Mouse (Mus musculus): ENCODE measurements around the gene Rgs12. TPM values are rescaled to one million over a fixed set of nuclear protein-coding genes. Genes with fewer than 3 reads are reported as not detected.

The Rgs12 gene
- polyA plus RNA-seq, 1 experiment from 2014 or later: 62.4 TPM

DNA sequence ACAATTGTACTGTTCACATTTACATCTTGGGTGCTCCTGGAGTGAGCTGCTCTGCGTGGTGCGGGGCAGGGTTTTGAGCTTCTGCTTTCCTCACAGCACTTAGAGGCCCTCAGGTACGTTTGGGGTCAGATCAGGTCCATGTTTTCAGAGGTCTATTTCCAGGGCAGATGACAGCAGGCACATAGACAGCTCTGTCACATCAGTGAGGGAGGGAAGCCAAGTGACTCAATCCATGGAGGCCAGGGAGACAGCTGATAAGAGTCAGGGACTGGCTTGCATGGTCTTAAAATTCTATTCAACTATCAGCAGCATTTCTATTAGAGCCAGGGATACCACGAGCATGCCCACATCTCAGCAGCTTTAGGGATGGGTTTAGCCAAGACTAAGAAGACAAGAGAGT is 59.9 kb downstream of the Rgs12 start:
- Histone ChIP-seq H3K9ac (replicated peaks; ENCODE audit: low read depth, low read length) (no peak overlapping the region), H3K27me3 (replicated peaks; ENCODE audit: control insufficient read depth, insufficient read depth, low read length) (no peaks in the 10 kb centered on the region), H3K36me3 (ENCODE audit: control insufficient read depth, insufficient read depth) (no peaks in the 10 kb centered on the region), H3K27ac (ENCODE audit: low read length) (no peak overlapping the region), H3K9me3 (ENCODE audit: control insufficient read depth, low read length) (no peaks in the 10 kb centered on the region), H3K4me1 (replicated peaks; ENCODE audit: control insufficient read depth, insufficient read depth, low read length) (peaks cover 8% of the 10 kb centered on the region), H3K4me3 (replicated peaks; ENCODE audit: low read length) (no peak overlapping the region), H3K4me2 (ENCODE audit: low read length) (no peak overlapping the region)
- no peak for ATAC-seq
- 92% methylated on average over 4 of the region's 4 CpGs for whole genome bisulfite sequencing

DNA sequence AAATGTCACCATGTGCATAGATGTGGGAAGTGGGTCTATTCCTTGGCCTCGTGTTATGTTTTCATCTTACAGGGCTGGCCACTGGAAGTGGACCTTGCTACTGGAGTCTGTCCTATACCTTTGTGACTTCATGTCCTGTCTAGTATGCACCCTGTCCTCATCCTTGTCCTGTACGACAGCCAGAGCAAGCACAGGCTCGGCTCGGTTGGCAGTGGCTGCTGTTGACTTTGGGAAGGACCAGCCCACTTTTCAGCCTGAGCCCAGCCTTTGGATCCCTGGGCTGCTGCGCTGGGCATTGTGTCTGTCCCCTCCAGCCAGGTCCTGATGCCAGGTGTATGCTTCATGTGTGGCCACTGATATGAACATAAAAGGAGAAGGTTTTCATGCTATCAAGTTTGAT is 61.4 kb downstream of the Rgs12 start:
- no peak for ATAC-seq
- Histone ChIP-seq H3K9ac (replicated peaks; ENCODE audit: low read depth, low read length) (no peak overlapping the region), H3K4me1 (replicated peaks; ENCODE audit: control insufficient read depth, insufficient read depth, low read length) (0 out of 2 replicates have a peak, but pooled peaks cover 7% of the 10 kb centered on the region), H3K27ac (ENCODE audit: low read length) (no peak overlapping the region), H3K9me3 (ENCODE audit: control insufficient read depth, low read length) (no peaks in the 10 kb centered on the region), H3K36me3 (ENCODE audit: control insufficient read depth, insufficient read depth) (no peaks in the 10 kb centered on the region), H3K4me3 (replicated peaks; ENCODE audit: low read length) (no peak overlapping the region), H3K4me2 (ENCODE audit: low read length) (no peak overlapping the region), H3K27me3 (replicated peaks; ENCODE audit: control insufficient read depth, insufficient read depth, low read length) (no peaks in the 10 kb centered on the region)
- 81% methylated on average over 5 of the region's 5 CpGs for WGBS

DNA sequence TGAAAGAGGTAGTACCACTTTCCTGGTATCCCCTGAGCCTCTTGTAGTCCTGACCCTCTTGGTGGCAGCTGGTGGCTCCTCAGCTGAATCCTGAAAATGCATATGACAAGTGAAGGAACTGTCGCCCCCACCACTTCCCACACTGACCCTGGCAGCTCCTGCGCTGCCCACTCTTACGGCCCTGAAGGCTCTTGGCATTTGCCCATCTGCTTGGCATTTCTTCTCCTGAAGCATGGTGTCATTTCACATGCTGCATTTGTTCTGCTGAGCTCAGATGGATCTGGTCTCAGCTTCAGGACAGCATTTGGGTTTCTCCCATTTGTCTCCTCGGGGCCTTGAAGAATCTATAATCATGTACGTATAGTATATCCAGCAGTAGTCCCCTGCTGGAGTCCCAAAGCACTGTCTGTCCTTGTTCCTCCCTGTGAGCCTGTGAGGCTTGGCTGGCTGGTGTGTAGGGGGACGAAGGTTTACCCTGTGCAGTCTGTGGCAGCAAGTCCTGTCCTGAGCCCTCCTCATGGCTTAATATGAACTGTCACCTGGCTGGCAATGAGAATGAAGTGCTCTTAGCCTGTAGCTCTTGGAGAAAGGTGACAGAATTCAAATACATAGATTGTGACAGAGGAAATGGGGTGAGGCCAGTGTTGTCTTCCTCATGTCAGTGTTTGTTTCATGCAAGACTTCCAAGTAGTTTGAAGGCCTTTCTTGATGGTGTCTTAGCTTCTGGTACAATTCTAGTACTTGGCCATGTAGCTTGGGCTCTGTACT is 62.1 kb downstream of the Rgs12 start:
- Histone ChIP-seq H3K4me3 (replicated peaks; ENCODE audit: low read length) (no peak overlapping the region), H3K27me3 (replicated peaks; ENCODE audit: control insufficient read depth, insufficient read depth, low read length) (no peaks in the 10 kb centered on the region), H3K9me3 (ENCODE audit: control insufficient read depth, low read length) (no peaks in the 10 kb centered on the region), H3K4me2 (ENCODE audit: low read length) (no peak overlapping the region), H3K9ac (replicated peaks; ENCODE audit: low read depth, low read length) (no peak overlapping the region), H3K27ac (ENCODE audit: low read length) (no peak overlapping the region), H3K4me1 (replicated peaks; ENCODE audit: control insufficient read depth, insufficient read depth, low read length) (0 out of 2 replicates have a peak, but pooled peaks cover 7% of the 10 kb centered on the region), H3K36me3 (ENCODE audit: control insufficient read depth, insufficient read depth) (no peaks in the 10 kb centered on the region)
- 87% methylated on average over 6 of the region's 6 CpGs for WGBS
- ATAC-seq: no peak

DNA sequence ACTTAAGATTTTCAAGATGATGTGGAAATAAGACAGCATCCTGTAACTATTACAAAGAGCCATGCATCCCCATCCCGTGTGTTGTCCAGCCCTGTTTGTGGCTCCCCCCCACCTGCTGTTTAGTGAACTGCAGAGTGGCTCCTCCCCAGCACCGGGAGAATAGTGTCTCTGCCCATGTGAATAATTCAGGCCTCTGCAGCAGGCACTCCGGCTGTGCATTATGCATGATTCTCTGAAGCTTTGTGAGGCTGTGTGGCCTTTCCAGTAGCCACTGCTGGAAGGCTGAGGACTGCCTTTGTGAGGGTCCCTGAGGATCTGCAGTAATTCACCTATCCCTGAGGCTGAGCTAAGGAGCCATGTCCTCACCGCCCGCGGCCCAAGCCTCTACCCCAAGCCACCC is 64.8 kb downstream of the Rgs12 start:
- ATAC-seq: peak; percentile 76; the same call in 1 of the 2 replicates
- no peak overlapping the region for H3K9ac ChIP-seq (replicated peaks; ENCODE audit: low read depth, low read length)

DNA sequence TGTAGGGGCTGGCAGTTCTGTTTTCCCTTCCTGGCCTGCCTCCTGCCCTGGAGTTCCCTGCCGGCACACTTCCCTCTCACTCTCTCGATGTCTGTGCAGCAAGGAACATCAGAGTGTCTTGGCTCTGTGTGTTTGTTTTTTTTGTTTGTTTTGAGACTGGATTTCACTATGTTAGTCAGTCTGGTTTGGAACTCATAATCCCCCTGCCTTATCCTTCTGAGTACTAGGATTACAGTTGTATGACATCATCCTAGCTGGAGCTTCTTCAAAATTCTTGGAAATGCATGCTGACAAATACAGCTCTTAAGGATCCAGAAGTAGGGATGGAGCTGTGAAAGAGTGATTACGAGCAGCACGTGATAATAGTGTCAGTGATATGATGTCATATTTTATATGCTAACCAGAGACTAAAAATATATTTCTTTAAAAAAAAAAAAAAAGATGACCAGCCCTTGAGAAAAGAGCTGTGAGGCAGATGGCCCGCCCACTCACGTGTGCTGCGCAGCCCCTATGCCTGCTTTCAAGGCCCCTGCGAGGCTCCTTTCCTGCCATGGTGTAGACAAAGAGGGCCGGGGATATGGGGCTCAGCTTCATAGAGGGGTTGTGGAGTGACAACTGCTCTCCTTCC is 70.5 kb downstream of the Rgs12 start:
- Histone ChIP-seq H3K36me3 (ENCODE audit: control insufficient read depth, insufficient read depth) (0 out of 2 replicates have a peak, but pooled peaks cover 4% of the 10 kb centered on the region), H3K4me1 (replicated peaks; ENCODE audit: control insufficient read depth, insufficient read depth, low read length) (peaks cover 6% of the 10 kb centered on the region; the same call in 1 of the 2 replicates), H3K4me2 (ENCODE audit: low read length) (no peak overlapping the region), H3K4me3 (replicated peaks; ENCODE audit: low read length) (no peak overlapping the region), H3K9me3 (ENCODE audit: control insufficient read depth, low read length) (no peaks in the 10 kb centered on the region), H3K27me3 (replicated peaks; ENCODE audit: control insufficient read depth, insufficient read depth, low read length) (no peaks in the 10 kb centered on the region), H3K9ac (replicated peaks; ENCODE audit: low read depth, low read length) (no peak overlapping the region), H3K27ac (ENCODE audit: low read length) (peak overlapping the region; percentile 47)
- no peak for ATAC-seq
- WGBS: 70% methylated on average over 9 of the region's 9 CpGs

More for the DNA sequence above, 64.8 kb downstream of the Rgs12 start:
- H3K9me3 ChIP-seq (ENCODE audit: control insufficient read depth, low read length): no peaks in the 10 kb centered on the region
- H3K27me3 ChIP-seq (replicated peaks; ENCODE audit: control insufficient read depth, insufficient read depth, low read length): no peaks in the 10 kb centered on the region
- 26% methylated on average over 6 of the region's 6 CpGs for whole genome bisulfite sequencing
- H3K27ac ChIP-seq (ENCODE audit: low read length): no peak overlapping the region
- no peak overlapping the region for H3K4me3 ChIP-seq (replicated peaks; ENCODE audit: low read length)
- H3K4me1 ChIP-seq (replicated peaks; ENCODE audit: control insufficient read depth, insufficient read depth, low read length): 0 out of 2 replicates have a peak, but pooled peaks cover 7% of the 10 kb centered on the region
- H3K4me2 ChIP-seq (ENCODE audit: low read length): no peak overlapping the region
- no peaks in the 10 kb centered on the region for H3K36me3 ChIP-seq (ENCODE audit: control insufficient read depth, insufficient read depth)

DNA sequence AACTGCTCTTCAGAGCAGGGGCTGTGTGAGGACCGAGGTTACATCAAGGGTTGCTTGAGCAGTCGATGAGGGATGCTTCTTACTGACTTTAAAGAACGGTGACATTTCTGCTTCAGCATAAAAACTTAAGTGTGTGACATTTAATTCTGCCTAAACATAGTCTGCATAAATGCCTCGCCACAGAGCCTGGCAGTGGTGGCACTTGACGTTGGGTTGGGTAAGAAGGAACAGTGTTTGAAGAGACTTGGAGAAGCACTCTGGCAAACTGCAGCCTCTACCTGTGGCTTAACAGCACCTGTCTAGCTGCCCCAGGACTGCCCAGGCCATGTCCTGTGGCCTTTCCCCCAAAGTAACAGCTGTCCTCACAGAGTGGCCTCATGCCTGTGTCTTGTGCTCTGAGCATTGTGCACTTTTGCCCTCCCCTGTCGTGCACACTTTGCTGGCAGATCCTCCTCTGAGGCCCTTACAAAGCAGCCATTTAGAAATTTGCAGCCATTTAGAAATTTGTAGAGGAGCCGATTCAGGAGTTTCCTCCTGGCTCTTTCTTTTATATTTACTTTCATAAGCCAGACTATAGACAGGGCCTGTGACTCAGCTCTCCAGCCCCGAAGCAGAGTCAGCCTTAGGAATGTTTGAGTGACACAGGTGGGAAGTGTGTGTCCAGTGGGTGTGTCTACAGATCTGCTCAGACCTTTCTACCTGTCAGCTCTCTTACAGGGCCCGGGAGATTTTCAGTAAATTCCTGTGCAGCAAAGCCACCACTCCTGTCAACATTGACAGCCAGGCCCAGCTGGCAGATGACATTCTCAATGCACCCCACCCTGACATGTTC is 71.4 kb downstream of the Rgs12 start:
- H3K27ac ChIP-seq (ENCODE audit: low read length): peak overlapping the region; percentile 47
- H3K36me3 ChIP-seq (ENCODE audit: control insufficient read depth, insufficient read depth): 0 out of 2 replicates have a peak, but pooled peaks cover 4% of the 10 kb centered on the region
- H3K9me3 ChIP-seq (ENCODE audit: control insufficient read depth, low read length): no peaks in the 10 kb centered on the region
- no peaks in the 10 kb centered on the region for H3K27me3 ChIP-seq (replicated peaks; ENCODE audit: control insufficient read depth, insufficient read depth, low read length)
- H3K9ac ChIP-seq (replicated peaks; ENCODE audit: low read depth, low read length): no peak overlapping the region
- H3K4me2 ChIP-seq (ENCODE audit: low read length): no peak overlapping the region
- WGBS: 78% methylated on average over 9 of the region's 9 CpGs
- no peak overlapping the region for H3K4me3 ChIP-seq (replicated peaks; ENCODE audit: low read length)
- H3K4me1 ChIP-seq (replicated peaks; ENCODE audit: control insufficient read depth, insufficient read depth, low read length): peaks cover 6% of the 10 kb centered on the region; the same call in 1 of the 2 replicates
- no peak for ATAC-seq

DNA sequence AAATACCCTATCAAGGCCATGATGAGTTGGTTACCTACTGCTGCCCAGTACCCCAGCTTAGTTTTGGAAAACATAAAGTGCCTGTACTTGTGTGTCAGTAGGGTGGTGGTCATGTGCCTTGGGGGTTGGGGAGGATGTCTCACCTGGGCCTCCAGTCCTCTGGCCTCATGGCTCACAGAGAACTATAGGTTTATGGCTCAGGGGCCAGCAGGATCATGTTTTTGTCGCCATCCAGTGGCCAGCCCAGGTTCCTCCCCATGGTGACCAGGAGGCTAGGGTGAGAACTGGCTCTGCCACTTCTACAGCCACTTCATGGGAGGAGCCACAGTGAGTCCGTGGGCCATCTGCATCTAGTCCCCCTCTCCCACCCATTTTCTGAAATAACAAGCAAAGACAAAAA is 75.7 kb downstream of the Rgs12 start:
- H3K9ac ChIP-seq (replicated peaks; ENCODE audit: low read depth, low read length): no peak overlapping the region
- H3K4me2 ChIP-seq (ENCODE audit: low read length): no peak overlapping the region
- peaks cover 24% of the 10 kb centered on the region for H3K36me3 ChIP-seq (ENCODE audit: control insufficient read depth, insufficient read depth)
- no peak for ATAC-seq
- no peaks in the 10 kb centered on the region for H3K9me3 ChIP-seq (ENCODE audit: control insufficient read depth, low read length)
- H3K27me3 ChIP-seq (replicated peaks; ENCODE audit: control insufficient read depth, insufficient read depth, low read length): no peaks in the 10 kb centered on the region
- H3K4me1 ChIP-seq (replicated peaks; ENCODE audit: control insufficient read depth, insufficient read depth, low read length): peaks cover 2% of the 10 kb centered on the region; the same call in 1 of the 2 replicates
- H3K27ac ChIP-seq (ENCODE audit: low read length): no peak overlapping the region
- H3K4me3 ChIP-seq (replicated peaks; ENCODE audit: low read length): no peak overlapping the region
- 19% methylated on average over 2 of the region's 2 CpGs for WGBS

DNA sequence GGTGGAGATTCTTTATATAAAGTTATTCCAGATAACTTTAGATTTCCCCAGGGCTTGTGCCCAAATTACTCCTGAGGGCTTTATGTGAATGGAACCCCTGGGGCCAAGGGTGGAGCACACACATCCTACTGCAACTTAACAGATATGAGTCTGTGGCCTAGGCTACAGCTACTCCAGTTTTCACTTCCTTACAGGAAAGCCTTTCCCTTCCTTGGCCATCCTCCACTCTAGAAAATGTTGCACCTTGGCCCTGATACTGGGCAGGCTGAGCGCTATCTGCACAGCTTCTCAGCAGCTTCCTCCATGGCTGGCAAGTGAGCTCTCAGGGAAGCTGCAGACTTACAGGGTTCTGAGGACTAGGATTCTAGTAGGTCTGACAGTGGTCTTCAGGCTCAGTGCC is 80.1 kb downstream of the Rgs12 start:
- Histone ChIP-seq H3K27ac (ENCODE audit: low read length) (no peak overlapping the region), H3K9me3 (ENCODE audit: control insufficient read depth, low read length) (no peaks in the 10 kb centered on the region), H3K36me3 (ENCODE audit: control insufficient read depth, insufficient read depth) (peaks cover 26% of the 10 kb centered on the region), H3K9ac (replicated peaks; ENCODE audit: low read depth, low read length) (no peak overlapping the region), H3K4me1 (replicated peaks; ENCODE audit: control insufficient read depth, insufficient read depth, low read length) (0 out of 2 replicates have a peak, but pooled peaks cover 4% of the 10 kb centered on the region), H3K27me3 (replicated peaks; ENCODE audit: control insufficient read depth, insufficient read depth, low read length) (no peaks in the 10 kb centered on the region), H3K4me2 (ENCODE audit: low read length) (no peak overlapping the region), H3K4me3 (replicated peaks; ENCODE audit: low read length) (no peak overlapping the region)
- ATAC-seq: no peak
- 100% methylated on average over 1 of the region's 1 CpGs for WGBS

DNA sequence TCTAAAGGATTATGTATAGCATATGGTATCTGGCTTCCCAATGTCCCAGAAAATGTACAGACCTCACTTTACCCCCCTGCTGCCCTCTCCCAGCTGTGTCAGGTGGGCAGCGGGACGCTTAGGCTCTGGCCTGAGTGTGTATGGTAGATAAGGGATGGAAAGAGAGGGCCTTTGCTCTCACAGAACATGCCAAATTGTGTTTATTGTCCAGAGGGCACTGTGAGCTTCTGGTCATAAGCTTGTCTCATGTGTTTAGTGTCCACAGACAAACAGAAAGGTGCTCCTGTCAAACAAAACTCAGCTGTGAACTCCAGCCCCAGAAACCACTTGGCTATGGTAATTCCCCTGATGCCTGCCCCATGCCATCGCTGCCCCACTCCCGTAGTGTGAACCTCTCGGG is 80.5 kb downstream of the Rgs12 start:
- H3K9me3 ChIP-seq (ENCODE audit: control insufficient read depth, low read length): no peaks in the 10 kb centered on the region
- no peaks in the 10 kb centered on the region for H3K27me3 ChIP-seq (replicated peaks; ENCODE audit: control insufficient read depth, insufficient read depth, low read length)
- H3K27ac ChIP-seq (ENCODE audit: low read length): no peak overlapping the region
- no peak overlapping the region for H3K9ac ChIP-seq (replicated peaks; ENCODE audit: low read depth, low read length)
- peaks cover 26% of the 10 kb centered on the region for H3K36me3 ChIP-seq (ENCODE audit: control insufficient read depth, insufficient read depth)
- no peak for ATAC-seq
- 93% methylated on average over 5 of the region's 5 CpGs for WGBS
- 0 out of 2 replicates have a peak, but pooled peaks cover 4% of the 10 kb centered on the region for H3K4me1 ChIP-seq (replicated peaks; ENCODE audit: control insufficient read depth, insufficient read depth, low read length)
- no peak overlapping the region for H3K4me3 ChIP-seq (replicated peaks; ENCODE audit: low read length)
- H3K4me2 ChIP-seq (ENCODE audit: low read length): no peak overlapping the region

All from forebrain, embryonic 16.5 days (tissue).